Comparison of ENCODE assay signal across 27 mouse cellular contexts in genomic region chr5:7923666-7924065, GRCm38 (mm10). TPM values are rescaled to one million over a fixed set of nuclear protein-coding genes. Genes with fewer than 3 reads are reported as not detected.
A peak's percentile ranks its signal among the peaks of the same experiment; 100 is the strongest.
DNase-seq lines count a peak whose midpoint lies in the region; ATAC-seq and TF ChIP-seq lines count a peak whose summit lies in the region.
"Had no signal": no experiment of that assay in that cellular context is flagged by ENCODE, and none has a peak within 500 bp of the region (broad histone marks: within the 10 kb centered on the region; RNA-seq: fewer than 3 reads in every experiment).

No protein-coding gene starts in this region.

- no peak overlapping the region for H3K9ac ChIP-seq in intestine, postnatal 0 days (ENCODE audit: low read depth, low read length)
- H3K9ac ChIP-seq: forebrain, postnatal 0 days; heart, embryonic 12.5 days; heart, embryonic 15.5 days; hindbrain, embryonic 14.5 days had no signal

- no peaks in the 10 kb centered on the region for H3K9me3 ChIP-seq in intestine, postnatal 0 days (ENCODE audit: control insufficient read depth)
- H3K9me3 ChIP-seq: heart, embryonic 12.5 days; heart, embryonic 15.5 days; hindbrain, embryonic 10.5 days had no signal

- TF ChIP-seq CTCF in intestine, postnatal 0 days (IDR thresholded peaks at IDR 0.05; ENCODE audit: low read depth), result no peak

- no peaks in the 10 kb centered on the region for H3K4me1 ChIP-seq in intestine, postnatal 0 days (replicated peaks; ENCODE audit: control insufficient read depth, insufficient read depth, low read length)
- H3K4me1 ChIP-seq: heart, embryonic 12.5 days; heart, embryonic 15.5 days; hindbrain, embryonic 10.5 days had no signal

- no peaks in the 10 kb centered on the region for H3K36me3 ChIP-seq in intestine, postnatal 0 days (ENCODE audit: control insufficient read depth, insufficient read depth)
- H3K36me3 ChIP-seq: heart, embryonic 12.5 days; heart, embryonic 15.5 days; hindbrain, embryonic 10.5 days had no signal

- H3K4me2 ChIP-seq in intestine, postnatal 0 days (replicated peaks; ENCODE audit: low read depth), result no peak overlapping the region
- H3K4me2 ChIP-seq: heart, embryonic 12.5 days; heart, embryonic 15.5 days; hindbrain, embryonic 14.5 days had no signal

- no peak for ATAC-seq in intestine, postnatal 0 days
- ATAC-seq: activated CD4-positive, CD25-positive, alpha-beta regulatory T cell, adult 4 months; CD4-positive, CD25-positive, alpha-beta regulatory T cell, adult 4 months; forebrain, embryonic 14.5 days; forebrain, postnatal 0 days; hindbrain, postnatal 0 days; inflammation-experienced regulatory T-cells, adult 6 months; intestine, embryonic 16.5 days had no signal

- H3K27ac ChIP-seq in intestine, postnatal 0 days (ENCODE audit: low read depth, low read length), result no peak overlapping the region
- H3K27ac ChIP-seq: heart, embryonic 15.5 days; hindbrain, embryonic 10.5 days; hindbrain, embryonic 14.5 days; hindbrain, postnatal 0 days had no signal

- no peaks in the 10 kb centered on the region for H3K27me3 ChIP-seq in intestine, postnatal 0 days (replicated peaks; ENCODE audit: control insufficient read depth, insufficient read depth, low read length)
- H3K27me3 ChIP-seq: heart, embryonic 12.5 days; heart, embryonic 15.5 days had no signal

- no peak overlapping the region for H3K4me3 ChIP-seq in intestine, postnatal 0 days (ENCODE audit: low read depth, low read length)
- H3K4me3 ChIP-seq: heart, embryonic 12.5 days; heart, embryonic 15.5 days; hindbrain, embryonic 10.5 days had no signal

- WGBS in intestine, postnatal 0 days, result 80% methylated on average over 3 of the region's 3 CpGs

- peak; percentile 12 for DNase-seq in adrenal gland, postnatal 25 days
- no peak for DNase-seq in adrenal gland, adult 18-20 months (ENCODE audit: low spot score in 2 of 2)
- DNase-seq in heart, adult 11 months, result peak; percentile 91
- no peak for DNase-seq in heart, adult 18-20 months
- peak; percentile 100 for DNase-seq in gonadal fat pad, adult 2 months (ENCODE audit: low read depth)
- DNase-seq: cerebellum, adult 11-12 months; cerebellum, adult 8-10 months; cerebellum, postnatal 14 days; forebrain, postnatal 0 days; gastrocnemius, postnatal 10 days; heart, postnatal 10 days; heart, postnatal 36 days; kidney, adult 2 months had no signal

RNA-seq across cellular contexts. Expression of gene Steap4, which starts 36.6 kb away (rescaled TPM):
- 11.3 and 11.4 TPM in 2 replicates for total RNA-seq in adrenal gland, postnatal 25 days (2021)
- total RNA-seq in adrenal gland, adult 18-20 months (2021), result 10 to 100 TPM; 12.6 to 64.5 TPM
- 10 to 100 TPM; 23.7 to 26.6 TPM for total RNA-seq in heart, adult 18-20 months (2021)
- 111 and 124 TPM in 2 replicates for polyA plus RNA-seq in gonadal fat pad, adult 2 months (2012; rRNA removed)
- 1.2 and 2.3 TPM in 2 replicates for polyA plus RNA-seq in intestine, postnatal 0 days (2015; fragmentation: Nextera tagmentation; extraction: Ambion mirVana)
- total RNA-seq: granulocyte monocyte progenitor cell, adult 5-6 weeks; MEL had no signal
- polyA plus RNA-seq: activated CD4-positive, CD25-positive, alpha-beta regulatory T cell, adult 4 months; C2C12; CD4-positive, CD25-positive, alpha-beta regulatory T cell, adult 4 months; forebrain, embryonic 14.5 days; inflammation-experienced regulatory T-cells, adult 6 months had no signal

Comparison
In these comparisons a context has a peak if more than half of its experiments do, and no peak if none do; other contexts are left out.
1. DNase-seq: peak in adrenal gland, postnatal 25 days (single experiment), heart, adult 11 months (single experiment) and gonadal fat pad, adult 2 months (single experiment); none in adrenal gland, adult 18-20 months (0 of 2) and heart, adult 18-20 months (0 of 2).